Mouse (Mus musculus) small intestine, adult 2 months (tissue): ENCODE results near the gene Sorl1. TPM values are rescaled to one million over a fixed set of nuclear protein-coding genes. Genes with fewer than 3 reads are reported as not detected.

Source experiments
- H3K27ac ChIP-seq: fragments of 200-500 bp; 2 replicates; pipeline ENCODE4 v1.5.1; 2012; ENCODE audit warnings: low read depth, low read length, control low read depth, inconsistent platforms; ENCODE audit not compliant: insufficient read depth
- H3K27me3 ChIP-seq: fragments of 200-500 bp; 2 replicates; pipeline ENCODE4 v1.6.1; 2012; ENCODE audit warnings: mild to moderate bottlenecking, moderate library complexity, low read length, inconsistent platforms; ENCODE audit not compliant: control insufficient read depth, insufficient read depth
- H3K36me3 ChIP-seq: fragments of 200-500 bp; 2 replicates; pipeline ENCODE4 v1.6.1; 2012; ENCODE audit warnings: mild to moderate bottlenecking, low read length, control low read depth, inconsistent platforms; ENCODE audit not compliant: control insufficient read depth, insufficient read depth
- H3K4me1 ChIP-seq: fragments of 200-500 bp; 2 replicates; pipeline ENCODE4 v1.6.1; 2012; ENCODE audit warnings: low read length, inconsistent platforms, mixed read lengths; ENCODE audit not compliant: control insufficient read depth, insufficient read depth, insufficient read length
- H3K4me3 ChIP-seq: fragments of 200-500 bp; 2 replicates; pipeline ENCODE4 v1.5.1; 2012; ENCODE audit warnings: low read depth, mild to moderate bottlenecking, control low read depth, inconsistent platforms, low read length, moderate library complexity
- CTCF ChIP-seq: fragments of 200-500 bp; IDR thresholded peaks from 2 replicates; pipeline ENCODE4 v1.5.1; 2012; ENCODE audit warnings: low read depth, mild to moderate bottlenecking, control low read depth, inconsistent platforms, low read length, moderate library complexity, mixed read lengths; ENCODE audit not compliant: insufficient replicate concordance, insufficient read length; ENCODE audit errors: extremely low read depth
- POLR2A ChIP-seq: fragments of 200-500 bp; IDR thresholded peaks from 2 replicates; pipeline ENCODE4 v1.6.1; 2012; ENCODE audit warnings: low read depth, mild to moderate bottlenecking, control low read depth, inconsistent platforms, low read length, moderate library complexity
- WGBS: fragments of 180-500 bp; shearing (Covaris S2); methylation state at CpG from one replicate; pipeline ENCODE4 v1.1.7; 2018; 5-methylcytosine and 5-hydroxymethylcytosine counted together
- polyA plus RNA-seq: library from polyadenylated mRNA; depleted of rRNA; stranded (reverse); fragments of >200 nt; gene quantifications from 2 replicates; pipeline ENCODE4 v1.2.3, GENCODE M21; 2012

Sorl1 gene
- polyA plus RNA-seq, 1 experiment: 16.1 TPM

DNA sequence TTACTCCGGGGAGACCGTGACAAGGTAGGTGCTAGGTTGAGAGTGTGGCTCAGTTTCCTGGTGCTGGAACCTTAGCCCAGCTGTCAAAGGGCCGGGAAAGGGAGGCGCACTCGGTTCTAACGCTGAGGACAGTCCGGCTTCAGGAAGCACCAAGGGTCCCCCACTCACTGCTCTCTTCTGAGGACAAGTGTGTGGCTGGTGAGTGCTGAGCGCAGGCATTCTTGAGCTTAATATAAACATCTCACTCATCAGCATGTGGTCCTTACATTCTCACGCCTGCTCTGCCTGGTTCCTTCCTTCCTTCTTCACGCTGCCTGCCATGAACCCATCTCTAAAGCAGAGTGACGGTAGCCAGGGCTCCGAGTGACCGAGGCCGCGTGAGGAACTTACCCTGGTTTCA lies 148.1 kb downstream of the Sorl1 start:
- WGBS: 87% methylated on average over 15 of the region's 15 CpGs

GRCm38 (mm10) chr9:41974661-41975060 lies 149.4 kb downstream of the Sorl1 start:
- Histone ChIP-seq H3K27ac (no peak overlapping the region), H3K27me3 (no peaks in the 10 kb centered on the region), H3K4me3 (no peak overlapping the region), H3K4me1 (no peaks in the 10 kb centered on the region), H3K36me3 (peaks cover 58% of the 10 kb centered on the region)
- TF ChIP-seq CTCF: no peak
- 91% methylated on average over 3 of the region's 3 CpGs for WGBS

More for the DNA sequence above, 148.1 kb downstream of the Sorl1 start:
- no peak overlapping the region for H3K4me3 ChIP-seq
- H3K27me3 ChIP-seq: no peaks in the 10 kb centered on the region
- no peaks in the 10 kb centered on the region for H3K4me1 ChIP-seq
- H3K36me3 ChIP-seq: peaks cover 59% of the 10 kb centered on the region
- no peak for TF ChIP-seq CTCF
- TF ChIP-seq POLR2A: no peak
- no peak overlapping the region for H3K27ac ChIP-seq

DNA sequence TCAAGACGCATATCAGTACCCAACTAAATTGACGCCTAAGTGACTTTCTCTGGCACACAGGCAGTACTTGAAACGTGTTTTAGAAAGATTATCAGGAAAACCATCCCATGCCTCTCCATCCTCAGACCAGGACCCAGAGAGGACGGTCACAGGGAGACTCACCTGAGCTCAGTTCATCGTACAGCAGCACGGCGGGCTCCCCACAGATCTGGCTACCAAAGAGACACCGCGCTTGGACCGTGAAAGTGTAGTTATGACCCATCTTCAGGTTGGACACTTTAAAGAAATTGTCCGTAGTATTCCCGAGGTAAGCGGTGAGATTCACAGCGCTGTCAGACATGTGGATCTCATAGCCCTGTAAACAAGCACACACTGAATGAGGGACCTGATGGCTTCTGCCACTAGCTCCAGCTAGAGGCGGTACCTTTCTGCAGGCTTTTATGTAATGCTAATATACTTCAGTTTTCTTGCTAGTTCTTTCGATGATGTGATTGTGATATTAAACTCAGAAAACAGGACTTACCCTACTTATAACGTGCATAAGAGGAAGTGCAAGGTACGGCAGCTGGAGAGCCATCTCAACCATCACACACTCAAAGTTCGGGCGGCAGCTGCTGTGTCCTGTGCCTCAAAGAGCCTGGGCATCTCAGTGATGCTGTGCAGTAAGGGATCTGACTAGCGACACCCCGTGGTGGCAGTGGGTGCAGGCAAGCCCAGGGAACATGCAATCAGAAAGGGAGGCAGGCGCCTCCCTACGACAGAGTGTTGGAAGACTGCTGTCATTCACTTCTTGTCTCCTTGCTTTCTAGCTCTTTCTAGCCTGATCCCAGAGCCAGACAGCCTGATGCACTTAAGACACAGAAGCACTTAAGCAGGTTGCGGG lies 150.1 kb downstream of the Sorl1 start:
- 82% methylated on average over 25 of the region's 25 CpGs for WGBS
- TF ChIP-seq CTCF (peak; percentile 27; the same call in 1 of the 2 replicates), POLR2A (no peak)
- Histone ChIP-seq H3K4me1 (no peaks in the 10 kb centered on the region), H3K36me3 (peaks cover 60% of the 10 kb centered on the region), H3K27me3 (no peaks in the 10 kb centered on the region), H3K4me3 (no peak overlapping the region), H3K27ac (no peak overlapping the region)

DNA sequence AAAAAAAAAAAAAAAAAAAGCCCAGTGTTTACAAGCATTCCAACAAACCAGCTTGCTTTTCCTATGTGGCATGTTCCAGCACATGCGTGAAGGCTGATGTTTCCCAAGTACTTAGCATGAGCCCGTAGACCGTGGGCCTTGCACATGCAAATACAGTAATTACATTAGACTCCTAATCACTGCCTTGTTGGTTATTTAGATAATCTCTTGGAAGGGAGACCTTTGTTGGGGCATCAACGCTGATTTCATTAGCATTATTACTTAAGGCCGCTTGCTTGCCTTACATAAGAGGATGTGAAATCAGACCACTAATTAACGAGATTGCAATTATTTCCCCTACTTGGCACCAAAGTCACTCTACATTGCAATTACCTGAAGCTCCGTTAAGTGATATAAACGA lies 154.1 kb downstream of the Sorl1 start:
- TF ChIP-seq POLR2A (no peak), CTCF (no peak)
- no peak overlapping the region for H3K27ac ChIP-seq
- 91% methylated on average over 8 of the region's 8 CpGs for WGBS
- no peaks in the 10 kb centered on the region for H3K4me1 ChIP-seq
- no peaks in the 10 kb centered on the region for H3K27me3 ChIP-seq
- no peak overlapping the region for H3K4me3 ChIP-seq
- peaks cover 44% of the 10 kb centered on the region for H3K36me3 ChIP-seq

DNA sequence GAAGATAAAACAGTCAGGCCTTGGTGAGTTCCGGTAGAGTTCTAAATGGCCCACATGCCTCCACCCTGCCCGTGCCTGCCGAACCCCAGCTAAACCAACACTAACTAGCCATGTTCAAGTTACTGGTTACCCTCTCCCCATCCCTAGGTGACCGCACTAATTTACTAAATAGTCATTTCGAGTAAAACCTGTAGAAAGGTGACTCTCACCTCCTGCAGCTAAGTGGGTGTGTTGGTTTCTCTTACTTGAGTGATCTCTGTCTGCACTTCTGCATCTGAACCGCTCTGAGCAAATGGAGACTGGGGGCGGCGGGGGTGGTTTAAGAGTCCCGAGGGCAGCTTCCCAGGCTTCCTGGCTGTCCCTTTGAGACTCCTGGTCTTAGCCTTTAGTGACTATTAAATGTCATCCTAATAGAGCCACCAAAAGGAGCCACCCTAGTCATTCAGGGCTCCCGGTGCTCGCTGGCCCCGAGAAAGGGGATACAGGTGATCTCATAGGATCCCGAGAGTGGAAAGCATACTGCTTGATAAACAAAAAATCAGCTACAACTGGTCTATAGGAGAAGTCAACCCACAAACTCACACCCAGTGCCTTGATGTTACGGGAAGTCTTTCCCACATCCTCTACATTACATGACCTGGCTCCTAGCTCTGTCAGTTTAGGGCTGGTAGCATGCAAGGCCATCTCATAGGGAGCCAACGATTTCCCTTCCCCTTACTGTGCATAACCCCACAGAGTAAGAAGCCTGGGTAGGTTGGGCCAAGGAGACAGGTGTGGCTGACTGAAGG lies 155.2 kb downstream of the Sorl1 start:
- no peak overlapping the region for H3K4me3 ChIP-seq
- H3K27me3 ChIP-seq: no peaks in the 10 kb centered on the region
- peaks cover 36% of the 10 kb centered on the region for H3K36me3 ChIP-seq
- no peak for TF ChIP-seq CTCF
- TF ChIP-seq POLR2A: no peak
- H3K4me1 ChIP-seq: no peaks in the 10 kb centered on the region
- 92% methylated on average over 15 of the region's 15 CpGs for WGBS
- no peak overlapping the region for H3K27ac ChIP-seq

DNA sequence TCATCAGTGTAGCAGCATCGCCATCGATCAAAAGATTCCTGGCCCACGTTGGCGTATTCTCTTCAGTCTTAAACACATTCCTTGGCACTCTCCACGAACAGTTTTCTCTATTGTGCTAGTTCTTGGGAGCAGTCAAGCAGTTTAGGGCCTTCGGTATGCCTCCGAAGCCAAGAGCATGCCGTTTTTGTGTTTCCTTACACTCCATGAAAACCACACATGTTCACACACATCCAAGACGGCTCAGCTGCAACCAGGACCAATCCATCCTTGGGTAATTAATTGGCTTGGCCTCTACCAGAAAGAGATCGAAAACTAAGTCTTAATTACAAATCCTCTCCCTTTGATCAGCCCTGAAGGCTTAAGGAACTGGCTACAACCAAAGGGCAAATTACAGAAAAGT lies 162.8 kb downstream of the Sorl1 start:
- no peak overlapping the region for H3K4me3 ChIP-seq
- H3K27me3 ChIP-seq: no peaks in the 10 kb centered on the region
- WGBS: 81% methylated on average over 10 of the region's 10 CpGs
- H3K27ac ChIP-seq: no peak overlapping the region
- no peaks in the 10 kb centered on the region for H3K4me1 ChIP-seq
- peaks cover 2% of the 10 kb centered on the region; the same call in 1 of the 2 replicates for H3K36me3 ChIP-seq
- TF ChIP-seq CTCF (no peak), POLR2A (no peak)

GRCm38 (mm10) chr9:41958282-41958681 lies 165.8 kb downstream of the Sorl1 start:
- TF ChIP-seq POLR2A (no peak), CTCF (no peak)
- H3K4me3 ChIP-seq: no peak overlapping the region
- H3K4me1 ChIP-seq: no peaks in the 10 kb centered on the region
- 83% methylated on average over 9 of the region's 9 CpGs for WGBS
- no peak overlapping the region for H3K27ac ChIP-seq
- no peaks in the 10 kb centered on the region for H3K27me3 ChIP-seq
- no peaks in the 10 kb centered on the region for H3K36me3 ChIP-seq
